Mouse (Mus musculus) heart, postnatal 0 days (tissue): ENCODE data around the gene Slc4a1. TPM values are rescaled to one million over a fixed set of nuclear protein-coding genes. Genes with fewer than 3 reads are reported as not detected.
A peak's percentile ranks its signal among the peaks of the same experiment; 100 is the strongest.

Experiments
- ATAC-seq: fragments of 200-750 bp; cut with Nextera tagmentation; 2 replicates; pipeline ENCODE4 v1.8.0; 2017; ENCODE audit warnings: low read depth, moderate number of reproducible peaks, moderate library complexity; ENCODE audit not compliant: insufficient read depth
- DNase-seq: peaks from one replicate; pipeline ENCODE4 v3.0.0-alpha.2; 2016; ENCODE audit warnings: low spot score
- H3K27ac ChIP-seq: fragments of 300-500 bp; sonication (generic); 2 replicates; pipeline ENCODE4 v1.5.1; 2014; ENCODE audit warnings: low read depth, mild to moderate bottlenecking
- H3K27me3 ChIP-seq: fragments of 300-500 bp; sonication (generic); 2 replicates; pipeline ENCODE4 v1.6.1; 2014; ENCODE audit warnings: low read length, mixed read lengths; ENCODE audit not compliant: control insufficient read depth, insufficient read depth
- H3K36me3 ChIP-seq: fragments of 300-500 bp; sonication (generic); replicated peaks from 2 replicates; pipeline ENCODE4 v1.6.1; 2014; ENCODE audit warnings: low read length, mixed read lengths; ENCODE audit not compliant: control insufficient read depth, insufficient read depth
- H3K4me1 ChIP-seq: fragments of 300-500 bp; sonication (generic); 2 replicates; pipeline ENCODE4 v1.6.1; 2014; ENCODE audit warnings: antibody characterized with exemption; ENCODE audit not compliant: control insufficient read depth, insufficient read depth
- H3K4me2 ChIP-seq: fragments of 300-500 bp; sonication (generic); 2 replicates; pipeline ENCODE4 v1.6.1; 2014; ENCODE audit warnings: low read depth, mild to moderate bottlenecking, low read length, moderate library complexity
- H3K4me3 ChIP-seq: fragments of 300-500 bp; sonication (generic); 2 replicates; pipeline ENCODE4 v1.5.1; 2014; ENCODE audit warnings: low read depth, low read length
- H3K9ac ChIP-seq: fragments of 300-500 bp; sonication (generic); replicated peaks from 2 replicates; pipeline ENCODE4 v1.6.1; 2014; ENCODE audit warnings: low read depth, low read length, mixed read lengths
- H3K9me3 ChIP-seq: fragments of 300-500 bp; sonication (generic); replicated peaks from 2 replicates; pipeline ENCODE4 v1.6.1; 2016; ENCODE audit warnings: low read length; ENCODE audit not compliant: control insufficient read depth
- CTCF ChIP-seq: IDR thresholded peaks from 2 replicates; pipeline ENCODE4 v1.5.1; 2016; ENCODE audit warnings: antibody characterized with exemption, control low read depth, low read depth
- EP300 ChIP-seq: IDR thresholded peaks from 2 replicates; pipeline ENCODE4 v1.6.1; 2016; ENCODE audit warnings: antibody characterized with exemption, low read depth
- WGBS: fragments of 180-500 bp; shearing (Covaris S2); extraction: QIAGEN DNeasy Blood & Tissue Kit; methylation state at CpG from one replicate; pipeline ENCODE4 v1.1.7; 2014; 5-methylcytosine and 5-hydroxymethylcytosine counted together
- polyA plus RNA-seq: library from polyadenylated mRNA; unstranded; fragments of >200 nt; fragmentation: Nextera tagmentation; extraction: Ambion mirVana; gene quantifications from 2 replicates; pipeline ENCODE4 v1.2.1, GENCODE M21; 2015
- total RNA-seq: library from RNA; depleted of rRNA; stranded (reverse); fragments of >200 nt; gene quantifications from 2 replicates; pipeline ENCODE4 v1.2.3, GENCODE M21; 2014; ENCODE audit warnings: low replicate concordance

Gene Slc4a1
- total and polyA plus RNA-seq, 2 experiments from 2014 or later: 3.1 to 7.5 TPM

DNA sequence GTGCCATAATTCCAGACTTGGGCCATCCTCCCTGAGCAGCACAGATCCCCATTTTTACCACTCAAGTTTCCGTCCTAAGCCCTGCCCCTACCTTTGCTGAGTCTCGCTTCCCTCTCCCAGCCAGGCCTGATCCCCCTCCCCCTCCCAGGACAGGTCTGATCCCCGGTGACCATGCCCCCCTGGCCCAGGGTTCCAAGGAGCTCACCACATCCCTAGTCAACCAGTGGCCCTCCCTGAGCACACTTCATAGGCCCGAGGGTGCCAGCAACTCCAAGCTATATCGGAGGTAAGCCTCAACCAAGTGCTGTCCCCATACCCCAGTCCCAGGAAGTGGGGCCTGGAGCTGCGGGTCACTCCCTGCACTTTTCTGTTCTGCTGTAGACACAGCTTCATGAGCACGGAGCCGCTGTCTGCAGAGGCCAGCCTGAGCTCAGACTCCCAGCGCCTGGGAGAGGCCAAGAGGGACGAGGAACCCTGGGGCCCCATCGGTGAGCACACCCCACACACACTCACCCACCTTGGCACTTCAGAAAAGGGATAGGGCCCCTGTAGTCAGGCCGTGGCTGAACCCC is 34.6 kb upstream of the Slc4a1 start:
- TF ChIP-seq CTCF (no peak), EP300 (no peak)
- no peak overlapping the region for H3K4me3 ChIP-seq
- peaks cover 30% of the 10 kb centered on the region for H3K36me3 ChIP-seq
- WGBS: 21% methylated on average over 12 of the region's 12 CpGs
- 0 out of 2 replicates have a peak, but pooled peaks cover 2% of the 10 kb centered on the region for H3K4me1 ChIP-seq
- H3K4me2 ChIP-seq: no peak overlapping the region
- ATAC-seq: no peak
- H3K9me3 ChIP-seq: no peaks in the 10 kb centered on the region
- no peak overlapping the region for H3K9ac ChIP-seq
- DNase-seq: no peak
- H3K27me3 ChIP-seq: peaks cover 39% of the 10 kb centered on the region
- no peak overlapping the region for H3K27ac ChIP-seq

DNA sequence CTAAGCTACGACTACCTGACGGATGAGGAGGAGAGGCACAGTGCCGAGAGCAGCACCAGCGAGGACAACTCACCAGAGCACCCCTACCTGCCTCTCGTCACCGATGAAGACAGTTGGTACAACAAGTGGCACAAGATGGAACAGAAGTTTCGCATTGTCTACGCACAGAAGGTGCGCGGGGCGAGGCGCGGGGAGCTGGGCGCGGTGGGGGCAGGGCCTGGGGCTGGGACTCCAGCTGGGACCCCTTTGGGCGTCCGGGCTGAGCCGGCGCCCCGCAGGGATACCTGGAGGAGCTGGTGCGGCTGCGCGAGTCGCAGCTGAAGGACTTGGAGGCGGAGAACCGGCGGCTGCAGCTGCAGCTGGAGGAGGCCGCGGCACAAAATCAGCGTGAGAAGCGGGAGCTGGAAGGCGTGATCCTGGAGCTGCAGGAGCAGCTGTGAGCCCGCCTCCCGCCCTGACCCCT is 33.6 kb upstream of the Slc4a1 start:
- no peak for TF ChIP-seq CTCF
- TF ChIP-seq EP300: no peak
- Histone ChIP-seq H3K4me1 (no peaks in the 10 kb centered on the region), H3K36me3 (peaks cover 26% of the 10 kb centered on the region), H3K9ac (no peak overlapping the region), H3K27ac (no peak overlapping the region), H3K9me3 (no peaks in the 10 kb centered on the region), H3K27me3 (peaks cover 42% of the 10 kb centered on the region), H3K4me3 (peak overlapping the region; percentile 12), H3K4me2 (peak overlapping the region; percentile 23)
- WGBS: 2% methylated on average over 34 of the region's 34 CpGs
- DNase-seq: no peak
- ATAC-seq: no peak

DNA sequence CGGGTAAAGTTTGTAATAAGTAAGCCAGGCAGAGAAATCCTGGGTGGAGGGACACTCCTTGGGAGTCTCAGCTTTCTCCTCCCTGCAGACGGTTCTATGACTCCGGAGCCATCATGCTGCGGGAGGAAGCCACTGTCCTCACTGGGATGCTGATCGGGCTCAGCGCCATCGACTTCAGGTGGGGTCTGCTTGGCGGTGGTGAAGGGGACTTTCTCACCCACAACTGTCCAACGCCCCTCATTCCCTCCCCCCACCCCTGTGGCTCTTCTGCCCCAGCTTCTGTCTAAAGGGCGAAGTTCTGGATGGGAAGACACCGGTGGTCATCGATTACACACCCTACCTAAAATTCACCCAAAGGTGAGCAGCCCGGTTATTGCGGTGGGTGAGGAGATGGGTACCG is 33.1 kb upstream of the Slc4a1 start:
- H3K27me3 ChIP-seq: peaks cover 47% of the 10 kb centered on the region
- TF ChIP-seq EP300 (no peak), CTCF (no peak)
- 0 out of 2 replicates have a peak overlapping the region, but pooled peaks have one; percentile 12 for H3K4me3 ChIP-seq
- ATAC-seq (no peak), DNase-seq (no peak)
- H3K27ac ChIP-seq: no peak overlapping the region
- no peak overlapping the region for H3K4me2 ChIP-seq
- peaks cover 20% of the 10 kb centered on the region for H3K36me3 ChIP-seq
- 18% methylated on average over 15 of the region's 15 CpGs for WGBS
- no peak overlapping the region for H3K9ac ChIP-seq
- no peaks in the 10 kb centered on the region for H3K9me3 ChIP-seq
- H3K4me1 ChIP-seq: peaks cover 3% of the 10 kb centered on the region; the same call in 1 of the 2 replicates

DNA sequence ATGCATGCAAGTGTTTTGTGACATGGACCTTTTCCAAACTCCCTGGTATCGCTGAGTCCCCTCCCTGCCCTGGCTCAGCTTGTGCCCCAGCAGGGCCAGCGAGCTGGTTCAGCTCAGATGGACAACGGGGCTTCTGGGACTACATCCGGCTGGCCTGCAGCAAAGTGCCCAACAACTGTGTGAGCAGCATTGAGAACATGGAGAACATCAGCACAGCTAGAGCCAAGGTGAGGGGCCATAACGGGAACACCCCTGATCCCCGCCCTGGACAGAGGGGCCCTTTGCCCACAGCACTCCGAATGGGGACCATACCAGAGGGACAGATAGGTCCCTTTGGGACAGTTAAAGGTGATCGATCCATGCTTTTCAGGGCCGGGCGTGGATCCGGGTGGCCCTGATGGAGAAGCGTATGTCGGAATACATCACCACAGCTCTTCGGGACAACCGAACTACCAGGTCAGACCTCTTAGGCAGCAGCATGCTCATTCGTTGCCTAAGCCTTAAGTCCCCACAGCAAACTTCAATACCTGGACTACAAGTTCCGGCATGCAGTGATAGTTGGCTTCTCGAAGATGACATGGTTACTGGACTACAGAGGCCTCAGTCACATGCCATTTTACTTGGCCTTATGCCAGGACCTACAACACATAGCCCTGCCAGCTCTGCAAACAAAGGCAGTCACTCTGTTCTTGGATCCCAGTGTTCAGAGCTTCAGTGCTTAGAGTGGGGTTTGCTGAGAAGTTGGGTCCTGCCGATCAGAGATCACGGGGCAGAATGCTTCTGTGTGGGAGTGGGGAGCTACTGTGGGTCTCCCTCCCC is 32.2 kb upstream of the Slc4a1 start:
- Histone ChIP-seq H3K27me3 (peaks cover 48% of the 10 kb centered on the region), H3K9me3 (no peaks in the 10 kb centered on the region), H3K4me3 (no peak overlapping the region), H3K36me3 (peaks cover 11% of the 10 kb centered on the region), H3K4me2 (no peak overlapping the region), H3K9ac (no peak overlapping the region), H3K27ac (no peak overlapping the region), H3K4me1 (peaks cover 12% of the 10 kb centered on the region)
- DNase-seq (peak; percentile 50), ATAC-seq (peak; percentile 56; the same call in 1 of the 2 replicates)
- 64% methylated on average over 20 of the region's 20 CpGs for WGBS
- no peak for TF ChIP-seq EP300
- no peak for TF ChIP-seq CTCF

DNA sequence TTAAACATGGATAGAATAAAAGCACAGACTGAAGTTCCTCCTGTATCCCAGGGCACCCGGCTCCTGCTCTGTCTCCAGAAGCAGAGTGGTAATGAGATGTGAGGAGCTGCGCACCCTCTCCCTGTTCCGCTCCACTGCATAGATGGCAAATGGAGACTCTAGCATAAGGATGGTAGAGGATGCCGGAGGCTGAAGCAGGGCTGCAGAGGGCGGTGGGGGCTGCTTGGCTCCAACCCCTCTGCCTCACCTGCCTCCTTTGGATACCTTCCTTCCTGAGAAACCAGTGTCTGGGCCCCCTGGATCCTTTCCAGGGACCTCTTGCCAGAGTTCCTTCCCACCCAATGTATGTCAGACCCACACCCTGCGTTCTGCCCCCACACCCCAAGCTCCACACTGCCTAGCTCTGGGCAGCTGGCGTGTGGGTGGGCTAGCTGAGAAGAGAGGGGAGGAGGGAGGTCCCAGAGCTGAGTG is 30.7 kb upstream of the Slc4a1 start:
- WGBS: 75% methylated on average over 7 of the region's 7 CpGs
- no peak for DNase-seq
- H3K27me3 ChIP-seq: peaks cover 53% of the 10 kb centered on the region

More for the DNA sequence above, 30.7 kb upstream of the Slc4a1 start:
- H3K9me3 ChIP-seq: no peaks in the 10 kb centered on the region
- no peak overlapping the region for H3K4me2 ChIP-seq
- no peak overlapping the region for H3K9ac ChIP-seq
- H3K27ac ChIP-seq: no peak overlapping the region
- H3K4me3 ChIP-seq: no peak overlapping the region
- peaks cover 19% of the 10 kb centered on the region for H3K4me1 ChIP-seq
- H3K36me3 ChIP-seq: no peaks in the 10 kb centered on the region
- ATAC-seq: no peak
- TF ChIP-seq EP300 (no peak), CTCF (no peak)
